10 mouse cellular contexts compared by ENCODE assay signal in the genomic region with DNA sequence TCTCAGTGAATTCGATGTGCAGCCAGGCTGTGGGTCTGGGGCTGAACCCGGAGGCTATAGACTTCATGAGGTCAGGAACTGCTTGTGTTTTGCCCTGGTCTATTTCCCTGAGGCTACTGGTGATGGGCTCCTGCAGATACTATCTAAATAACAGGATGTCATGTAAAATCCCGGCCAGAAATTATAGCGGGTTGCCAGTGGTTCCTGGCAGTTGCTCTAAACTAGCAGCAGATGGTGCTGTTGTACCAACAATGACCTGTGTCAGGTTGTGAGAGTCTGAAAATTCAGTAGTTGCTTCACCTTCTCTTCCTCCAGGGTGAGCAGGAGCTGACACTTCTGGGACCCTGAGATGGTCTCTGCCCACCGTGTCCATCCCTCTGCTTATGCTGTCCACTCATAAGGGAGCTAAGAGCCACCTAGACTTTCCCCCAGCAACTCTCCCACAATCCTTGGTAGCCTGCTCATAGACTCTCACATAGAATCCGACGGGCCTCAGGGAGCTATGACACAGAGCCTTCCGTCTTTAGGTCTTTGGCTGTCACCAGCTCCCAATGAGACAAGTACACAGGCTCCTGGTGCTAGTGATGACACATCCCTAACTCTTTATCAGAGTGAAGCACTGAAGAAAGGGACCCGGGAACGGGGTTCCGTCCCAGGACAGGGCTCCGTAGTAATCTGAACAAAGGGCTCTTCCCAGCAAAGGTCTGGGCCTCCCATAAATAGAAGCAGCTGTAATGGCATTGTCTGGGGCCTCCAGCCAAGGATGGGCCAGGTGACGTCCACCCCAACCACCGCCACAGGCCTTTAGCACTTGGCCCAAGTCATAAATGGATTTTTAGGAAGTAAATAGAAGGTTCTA.
DNase-seq lines count a peak whose midpoint lies in the region; ATAC-seq lines count a peak whose summit lies in the region.
"Had no signal": no experiment of that assay in that cellular context is flagged by ENCODE, and none has a peak within 500 bp of the region (broad histone marks: within the 10 kb centered on the region; RNA-seq: fewer than 3 reads in every experiment).

No protein-coding gene starts in this region.

- no peak overlapping the region for H3K27ac ChIP-seq in hindbrain, embryonic 14.5 days

- WGBS in hindbrain, embryonic 14.5 days = 63% methylated on average over 14 of the region's 14 CpGs

- no peak overlapping the region for H3K4me3 ChIP-seq in hindbrain, embryonic 14.5 days (replicated peaks; ENCODE audit: low read length)
- H3K4me3 ChIP-seq: megakaryocyte, embryonic 14.5 days had no signal

- no peak overlapping the region for H3K4me2 ChIP-seq in hindbrain, embryonic 14.5 days (replicated peaks)

- peak; percentile 74; the same call in 1 of the 2 replicates for ATAC-seq in hindbrain, embryonic 14.5 days (ENCODE audit: low FRiP score)

- H3K9ac ChIP-seq in hindbrain, embryonic 14.5 days = no peak overlapping the region

- peaks cover 8% of the 10 kb centered on the region for H3K36me3 ChIP-seq in hindbrain, embryonic 14.5 days (replicated peaks; ENCODE audit: control insufficient read depth, insufficient read depth)
- H3K36me3 ChIP-seq: G1E had no signal

- H3K27me3 ChIP-seq in hindbrain, embryonic 14.5 days (ENCODE audit: control insufficient read depth, insufficient read depth, low read length) = no peaks in the 10 kb centered on the region

- H3K9me3 ChIP-seq in hindbrain, embryonic 14.5 days (ENCODE audit: control insufficient read depth, low read length) = no peaks in the 10 kb centered on the region
- H3K9me3 ChIP-seq: megakaryocyte, embryonic 14.5 days had no signal

- DNase-seq in ovary, postnatal 10 days (ENCODE audit: low spot score) = peak; percentile 9
- no peak for DNase-seq in ovary, adult 18-20 months (ENCODE audit: low spot score)
- peak; percentile 83 for DNase-seq in cerebellum, adult 8-10 months
- peak; percentile 56 to 57 for DNase-seq in frontal cortex, postnatal 14 days (ENCODE audit: low spot score in 2 of 2)
- DNase-seq in hindbrain, embryonic 14.5 days (ENCODE audit: low spot score) = peak; percentile 89
- DNase-seq in layer of hippocampus, adult 9-11 months = peak; percentile 41
- DNase-seq in lung, postnatal 4 days = peak; percentile 64 to 73
- DNase-seq in right cerebral cortex, postnatal 36 days (ENCODE audit: low spot score in 2 of 2) = peak; percentile 36 to 39

- no peaks in the 10 kb centered on the region for H3K4me1 ChIP-seq in hindbrain, embryonic 14.5 days (replicated peaks; ENCODE audit: control insufficient read depth, insufficient read depth, low read length)
- H3K4me1 ChIP-seq: megakaryocyte, embryonic 14.5 days had no signal
